Mouse (Mus musculus) spleen, adult 18-20 months (tissue): Measurements from ENCODE around the gene Marcksl1.

Experiments used
- DNase-seq, 2 experiments: peaks; one replicate each; pipeline ENCODE4 v3.0.0; 2022; ENCODE audit warnings: mixed read lengths in 2 of 2

The Marcksl1 gene

DNA sequence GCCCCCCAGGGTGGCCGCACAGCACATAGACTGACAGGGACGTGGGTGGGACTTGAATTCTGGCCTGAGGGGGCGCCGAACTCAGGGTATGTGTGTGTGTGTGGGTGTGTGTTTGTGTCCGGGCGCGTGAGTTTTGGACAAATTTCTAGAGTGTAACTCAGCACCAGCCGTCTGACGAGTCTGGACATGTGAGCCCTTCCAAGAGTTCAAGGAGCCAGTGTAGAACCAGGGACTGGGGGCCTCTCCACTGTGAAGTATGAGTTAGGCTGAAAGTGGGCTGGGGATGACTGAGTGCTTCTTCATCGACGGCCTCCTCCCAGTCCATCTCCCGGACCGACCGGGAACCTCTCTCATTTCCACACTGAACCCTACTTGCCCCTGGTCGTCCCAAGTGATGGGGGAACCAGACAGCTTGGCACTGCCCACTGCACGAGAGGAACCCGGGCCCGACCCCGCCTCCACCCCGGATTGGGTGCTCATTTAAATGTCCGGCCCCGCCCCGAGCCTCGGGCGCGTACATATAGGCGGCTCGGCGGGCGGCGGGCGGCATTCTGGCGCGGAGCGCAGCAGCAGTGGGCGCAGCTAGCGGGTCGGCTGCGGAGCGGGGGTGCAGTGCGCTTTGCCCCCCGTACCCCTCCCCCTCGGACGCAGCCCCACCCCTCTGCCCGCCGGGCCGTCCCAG lies at the start of gene Marcksl1:
Marcksl1 (plus strand) TSS at position 496 of the 682 bp plus-strand sequence.
- DNase-seq, result peak; percentile 81 to 94

DNA sequence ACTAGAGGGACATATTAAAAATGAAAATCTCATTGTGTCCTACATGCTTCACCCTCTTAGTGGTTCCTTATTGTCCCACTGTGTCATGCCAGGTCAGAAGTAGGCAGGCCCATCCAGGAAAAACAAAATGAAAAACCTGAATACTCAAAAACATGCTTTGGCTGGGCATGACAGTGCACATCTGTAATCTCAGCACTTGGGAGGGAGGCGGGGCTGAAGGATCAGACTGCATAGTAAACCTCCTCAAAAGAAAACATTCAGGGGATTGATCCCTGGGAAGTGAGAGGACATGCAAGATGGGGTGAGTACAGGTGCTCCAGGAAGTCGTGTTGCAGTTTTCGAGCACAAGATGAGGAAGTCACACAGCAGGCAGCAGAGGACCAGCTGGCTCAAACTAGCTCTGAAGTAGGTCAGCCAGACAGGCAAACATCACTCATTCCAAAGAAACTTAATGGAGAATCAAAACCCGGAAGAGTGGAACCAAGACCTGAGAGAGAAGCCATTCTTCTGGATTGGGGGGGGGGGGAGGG lies 49.0 kb upstream of the Marcksl1 start:
- DNase-seq, result no peak

DNA sequence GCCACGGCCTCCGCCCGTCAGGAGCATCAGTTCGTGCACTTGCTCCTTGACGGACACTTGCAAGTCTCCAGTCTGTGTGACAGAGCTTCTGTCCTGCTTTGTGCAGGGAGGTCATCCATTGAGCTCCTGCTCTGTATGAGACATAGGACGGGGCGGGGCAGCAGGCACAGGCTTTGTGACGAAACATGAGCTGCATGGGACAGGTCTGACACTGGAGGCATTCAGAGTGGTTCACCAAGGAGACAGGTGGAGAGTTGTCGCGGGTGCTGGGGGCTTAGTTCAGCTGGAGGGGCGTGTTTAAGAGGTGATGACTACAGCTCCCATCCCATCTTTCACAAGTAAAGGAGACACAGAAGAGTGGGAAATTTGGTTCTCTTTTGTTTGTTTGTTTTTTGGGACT lies 37.3 kb upstream of the Marcksl1 start:
- no peak for DNase-seq

DNA sequence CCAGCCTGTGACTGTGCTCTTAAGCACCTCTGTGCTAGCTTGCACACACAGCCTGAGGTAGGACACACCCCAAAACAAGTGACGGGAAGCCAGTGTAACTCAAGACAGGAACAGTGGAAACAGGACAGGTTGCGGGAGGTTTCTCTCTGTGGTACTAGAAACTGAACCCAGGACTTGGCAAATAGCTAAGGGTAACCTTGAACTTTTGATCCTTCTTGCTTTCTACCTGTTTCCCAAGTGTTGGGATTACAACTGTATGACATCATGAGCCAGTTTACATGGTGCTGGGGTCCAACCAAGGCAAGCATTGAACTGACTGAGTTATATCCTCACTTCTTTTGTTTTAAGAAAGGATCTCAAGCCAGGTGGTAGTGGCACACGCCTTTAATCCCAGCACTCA lies 33.5 kb upstream of the Marcksl1 start:
- no peak for DNase-seq

DNA sequence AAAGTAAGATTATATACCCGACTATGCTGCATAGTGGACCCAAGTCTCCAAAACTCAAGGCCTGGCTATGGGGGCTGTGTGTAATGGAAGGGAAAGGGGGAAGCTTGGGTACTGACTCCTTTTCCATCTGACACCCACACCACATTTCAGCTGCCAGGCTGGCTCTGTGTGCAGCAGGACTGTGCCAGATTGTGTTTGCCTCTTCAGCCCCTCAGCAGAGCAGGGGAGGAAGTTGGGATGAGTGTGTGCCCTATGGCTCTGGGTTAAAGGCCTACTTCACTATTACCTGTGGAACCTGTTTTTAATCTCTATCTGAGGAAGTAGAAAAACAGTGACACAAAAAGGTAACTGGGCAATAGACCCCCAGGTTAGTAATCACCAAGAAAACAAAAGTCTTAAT lies 32.3 kb upstream of the Marcksl1 start:
- no peak for DNase-seq

DNA sequence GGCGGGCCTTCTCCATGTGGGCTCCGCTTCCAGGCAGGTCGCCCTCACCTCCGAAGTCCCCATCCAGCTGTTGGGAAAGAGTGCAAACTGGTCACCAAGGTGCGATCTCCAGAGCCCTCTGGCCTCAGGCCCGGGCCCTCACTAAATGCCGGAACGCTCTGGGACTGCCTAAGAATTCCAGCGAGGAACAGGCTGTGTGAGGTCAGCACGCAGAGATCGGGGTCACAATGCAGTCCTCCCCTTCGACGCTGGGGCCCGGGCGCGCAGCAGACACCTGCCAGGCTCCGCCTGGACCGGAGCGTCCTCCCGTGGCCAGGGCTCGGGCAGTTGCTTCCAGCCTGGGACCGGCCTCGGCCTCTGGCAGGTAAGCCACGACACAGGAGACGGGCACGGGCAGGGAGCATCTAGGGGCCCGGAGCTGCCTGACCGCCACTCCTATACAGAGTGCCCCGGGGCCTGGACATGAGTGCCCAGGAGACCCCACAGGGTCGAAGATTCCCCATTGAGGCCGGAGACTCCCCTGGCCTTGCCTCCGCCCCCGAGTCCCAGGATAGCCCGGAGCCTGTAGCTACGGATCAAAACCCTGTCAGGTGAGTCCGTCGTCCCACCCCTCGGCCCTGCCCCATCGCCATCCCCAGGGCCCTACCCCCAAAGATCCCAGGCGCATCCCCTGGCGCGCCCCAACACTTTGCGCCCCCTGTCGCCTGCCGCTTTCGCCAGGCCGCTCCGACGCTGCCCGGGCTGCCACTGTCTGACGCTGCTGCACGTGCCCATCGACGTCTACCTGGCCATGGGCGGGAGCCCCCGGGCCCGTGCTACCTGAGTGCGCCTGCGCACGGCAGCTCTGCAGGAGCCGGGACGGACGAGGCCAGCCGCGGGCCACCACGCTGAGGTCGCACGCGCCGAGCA lies 22.2 kb upstream of the Marcksl1 start, which contains the start of the genes Tssk3 and Fam229a:
Tssk3 (minus strand) TSS at position 51 of the 909 bp plus-strand sequence.
Fam229a (plus strand) TSS at position 219 of the 909 bp plus-strand sequence.
- DNase-seq, result peak; percentile 28 to 37

DNA sequence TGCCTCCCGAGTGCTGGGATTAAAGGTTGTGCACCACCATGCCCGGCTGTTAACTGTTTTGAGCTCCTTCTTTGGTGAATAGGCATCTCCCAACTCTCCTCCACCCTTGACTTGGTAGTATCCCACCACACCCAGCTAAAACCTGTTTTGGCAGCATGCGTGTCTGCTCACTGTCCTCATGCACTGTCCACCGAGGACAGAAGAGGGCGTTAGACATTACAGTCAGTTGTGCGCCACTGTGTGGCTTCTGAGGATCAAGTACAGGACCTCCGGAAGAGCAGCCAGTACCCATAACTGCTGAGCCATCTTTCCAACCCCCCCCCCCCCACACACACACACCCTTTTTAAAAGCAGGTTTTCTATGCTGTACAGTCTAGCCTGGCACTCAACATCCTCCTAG lies 18.7 kb upstream of the Marcksl1 start:
- DNase-seq, result no peak

DNA sequence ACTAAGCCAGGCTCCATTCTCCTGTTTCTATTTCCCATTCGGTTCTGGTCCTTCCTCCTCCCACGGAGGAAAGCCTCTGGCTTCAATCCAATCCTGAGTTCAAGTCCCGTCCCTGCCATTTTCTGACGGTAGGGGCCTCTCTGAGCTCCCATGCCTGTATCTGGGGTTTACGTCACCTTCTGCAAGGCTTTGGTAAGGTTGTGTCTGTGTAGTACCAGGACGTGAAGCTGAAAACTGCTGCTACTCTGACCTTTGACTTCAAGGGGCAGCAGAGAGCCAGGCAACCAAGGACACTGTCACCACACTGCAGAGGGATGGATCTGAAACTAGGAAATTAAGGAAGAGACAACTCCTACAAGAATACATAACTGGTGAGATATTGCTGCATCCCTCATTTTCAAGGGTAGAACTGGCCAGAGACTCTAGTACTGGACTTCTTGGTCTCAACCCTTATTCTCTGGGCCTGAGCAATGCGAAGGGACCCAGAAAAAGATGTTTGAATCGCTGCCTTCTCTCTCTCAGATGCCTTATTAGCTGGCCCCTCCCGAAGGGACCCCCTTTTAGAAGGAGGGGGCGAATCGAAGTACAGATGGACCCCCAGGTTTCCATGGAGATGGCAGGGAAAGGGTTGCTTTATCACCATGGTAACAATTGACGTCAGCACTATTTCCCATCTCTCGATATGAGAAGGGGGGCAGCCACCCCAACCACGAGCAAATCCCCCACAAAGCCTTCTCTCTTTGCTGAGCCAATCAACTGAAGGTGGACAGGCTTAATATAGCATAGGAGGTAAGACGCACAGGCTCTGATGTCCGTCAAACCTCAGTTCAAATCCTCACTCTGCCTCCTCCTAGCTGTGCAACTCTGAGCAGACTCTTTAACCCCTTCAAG lies 17.5 kb upstream of the Marcksl1 start:
- DNase-seq, result no peak

DNA sequence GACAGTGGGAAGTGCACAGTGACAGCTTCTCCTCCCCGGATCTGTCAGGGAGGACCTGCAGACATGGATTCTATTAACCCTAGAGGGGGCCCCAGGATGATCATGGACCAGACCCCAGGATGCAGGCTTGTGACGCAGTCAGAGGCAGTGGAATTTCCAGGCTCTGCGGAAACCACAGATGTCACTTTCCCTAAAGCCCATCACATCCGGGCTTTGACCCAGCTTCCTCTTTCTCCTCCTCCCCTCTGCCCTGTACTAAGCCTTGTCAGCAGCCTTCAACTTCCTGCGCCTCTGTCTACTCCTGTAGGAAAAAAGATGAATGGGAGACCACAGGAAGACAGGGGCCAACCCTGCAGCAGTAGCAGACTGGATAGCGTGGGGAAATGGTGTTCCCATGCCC lies 16.8 kb upstream of the Marcksl1 start:
- peak; percentile 54 to 56 for DNase-seq

DNA sequence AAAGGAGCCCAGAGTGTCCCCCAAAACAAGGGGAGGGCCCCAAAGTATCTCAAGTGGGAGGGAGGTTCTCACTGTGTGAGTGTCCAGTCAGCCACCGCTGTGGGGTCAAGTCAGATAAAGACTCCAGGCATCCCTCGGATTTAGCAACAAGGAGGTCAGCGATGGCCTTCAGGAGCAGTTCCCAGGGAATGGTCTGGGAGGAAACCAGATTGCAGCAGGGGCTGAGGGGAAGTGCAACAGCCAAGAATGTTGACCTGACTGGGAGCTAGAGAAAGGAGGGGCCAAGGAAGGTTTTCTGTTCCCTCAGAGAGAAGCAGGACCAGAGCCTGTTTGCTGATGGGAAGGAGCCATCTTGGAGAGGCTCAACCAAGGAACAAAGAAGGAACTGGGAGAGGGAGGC lies 14.4 kb upstream of the Marcksl1 start:
- no peak for DNase-seq

DNA sequence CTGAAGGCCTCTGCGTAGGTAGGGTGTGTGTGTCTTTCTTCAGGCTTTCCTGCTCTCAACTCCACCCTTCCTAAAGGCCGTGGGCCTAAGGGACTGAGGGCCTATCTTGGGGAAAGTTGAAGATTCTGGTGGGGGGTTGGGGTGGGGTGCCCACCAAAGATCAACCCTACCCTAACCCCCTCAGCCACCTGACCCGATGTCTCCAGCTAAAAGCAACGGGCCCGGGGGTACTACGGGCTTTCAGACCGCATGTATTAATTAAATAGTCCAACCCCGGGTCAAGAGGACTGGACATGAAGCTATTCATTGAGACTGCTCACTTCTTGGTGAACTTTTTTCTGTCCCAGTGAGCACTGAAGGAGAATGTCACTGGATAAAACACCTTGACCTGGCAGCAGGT lies 13.4 kb upstream of the Marcksl1 start:
- DNase-seq, result no peak

DNA sequence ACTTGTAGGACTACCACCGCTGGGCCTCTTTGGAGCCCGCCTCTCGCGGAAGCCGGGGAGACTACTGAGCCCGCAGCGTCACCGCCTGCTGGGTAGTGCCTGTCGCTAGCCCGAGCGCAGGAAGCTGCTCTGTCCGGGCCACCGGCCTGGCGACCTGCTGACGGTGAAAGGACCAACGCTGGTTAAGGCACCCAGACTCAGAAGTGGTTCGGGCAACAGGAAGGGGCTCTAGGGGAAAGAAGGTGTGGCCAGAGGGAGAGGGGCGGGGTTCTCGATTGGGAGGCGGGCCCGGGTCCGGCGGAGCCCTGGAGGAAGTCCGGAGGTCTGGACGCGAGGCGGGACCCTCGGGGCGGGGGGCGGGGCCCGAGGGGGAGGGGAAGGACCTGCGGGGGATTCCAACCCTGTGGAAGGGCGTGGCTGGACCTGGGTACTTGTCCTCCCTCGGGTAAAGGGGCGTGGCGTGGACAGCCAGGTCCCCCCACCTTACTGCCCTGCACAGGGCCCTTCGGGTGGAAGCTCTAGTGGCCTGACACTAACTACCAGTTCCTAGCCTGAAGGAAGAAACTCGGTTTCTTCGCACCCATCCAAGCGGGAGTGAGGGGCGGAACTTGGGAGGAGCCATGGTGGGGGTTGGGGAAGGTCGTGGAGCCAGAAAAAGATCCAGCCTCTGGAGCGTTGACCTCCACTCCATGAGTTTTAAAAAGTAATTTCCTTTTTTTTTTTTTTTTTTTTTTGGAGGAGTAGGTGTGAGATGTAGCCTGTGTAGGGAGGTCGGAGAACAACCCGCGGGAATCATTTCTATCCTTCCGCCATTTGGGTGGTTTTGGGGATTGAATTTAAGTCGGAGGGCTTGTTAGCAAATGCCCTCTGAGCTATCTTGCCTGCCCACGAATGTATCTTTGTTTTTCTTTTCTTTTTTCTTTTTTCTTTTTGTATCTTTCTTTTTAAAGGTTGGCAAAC lies 12.5 kb upstream of the Marcksl1 start:
- DNase-seq, result peak; percentile 90 to 92

DNA sequence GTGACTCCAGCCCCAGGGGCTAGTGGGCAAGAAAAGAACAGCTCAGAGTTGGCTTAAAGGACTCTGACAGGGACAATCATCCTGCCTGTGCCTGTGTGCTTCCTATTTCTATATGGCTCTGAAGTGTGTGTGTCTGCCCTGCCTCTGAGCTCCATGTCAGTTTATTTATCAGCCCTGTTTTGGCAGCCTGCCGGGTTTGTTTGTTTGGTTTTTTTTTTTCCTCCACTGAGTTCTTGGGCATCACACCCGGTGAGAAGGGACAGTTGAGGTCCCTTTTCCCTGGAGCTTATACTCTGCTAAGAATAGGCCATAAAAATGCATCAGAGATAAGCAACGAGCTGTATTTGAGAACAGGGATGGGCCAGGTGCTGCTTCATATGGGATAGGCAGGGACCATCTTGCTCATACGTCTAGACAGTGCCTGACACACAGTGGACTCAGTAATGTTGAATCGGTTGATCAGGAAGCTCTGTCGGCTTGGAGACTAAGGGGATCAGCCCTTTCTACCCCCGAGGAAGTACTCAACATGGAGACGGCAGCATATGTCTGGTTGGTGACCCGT lies 11.0 kb upstream of the Marcksl1 start:
- no peak for DNase-seq

DNA sequence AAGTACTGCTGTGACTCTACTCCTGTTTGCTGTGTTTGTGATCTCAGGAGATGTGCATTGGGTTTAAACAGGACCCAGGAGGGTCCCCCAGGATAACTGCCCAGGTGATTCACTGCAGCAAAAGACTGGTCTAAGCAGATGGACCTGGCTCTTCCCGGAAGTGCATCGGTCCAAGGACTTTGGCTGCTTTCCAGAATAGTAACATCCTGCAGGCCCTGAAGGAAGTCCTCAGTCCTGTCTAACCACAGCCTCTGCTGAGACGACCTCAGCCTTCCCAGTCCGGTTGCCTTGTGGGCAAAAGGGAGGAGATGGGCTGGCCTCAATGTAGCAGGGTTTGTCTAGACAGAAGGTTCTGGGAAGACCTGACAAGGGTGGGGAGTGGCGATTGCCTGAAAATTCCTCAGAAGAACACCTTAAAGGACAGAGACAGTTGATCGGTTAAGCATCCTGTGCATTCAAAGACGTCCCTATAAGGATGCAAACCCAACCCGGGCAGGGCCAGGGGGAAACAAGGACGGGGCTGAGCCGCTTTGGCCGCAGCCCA lies 10.4 kb upstream of the Marcksl1 start:
- no peak for DNase-seq

DNA sequence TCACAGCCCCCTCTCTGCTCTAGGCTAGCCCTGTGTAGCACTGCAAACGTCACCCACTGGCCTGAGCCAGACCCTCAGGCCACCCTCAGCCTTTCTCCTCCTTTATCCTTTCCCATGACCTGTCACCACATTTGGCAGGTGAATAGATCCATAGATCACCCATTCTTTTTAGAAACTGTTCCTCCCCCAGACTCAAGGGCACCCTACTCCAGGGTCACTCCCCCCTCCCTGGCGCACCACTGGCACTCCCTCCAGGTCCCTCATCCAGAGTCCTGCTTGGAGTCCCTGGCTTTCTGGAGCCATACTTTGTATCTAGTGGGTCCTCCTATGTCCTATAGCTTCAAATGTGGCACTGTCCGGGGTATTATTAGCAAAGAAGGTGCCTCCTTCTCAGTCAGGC lies 7.9 kb upstream of the Marcksl1 start:
- DNase-seq, result no peak

DNA sequence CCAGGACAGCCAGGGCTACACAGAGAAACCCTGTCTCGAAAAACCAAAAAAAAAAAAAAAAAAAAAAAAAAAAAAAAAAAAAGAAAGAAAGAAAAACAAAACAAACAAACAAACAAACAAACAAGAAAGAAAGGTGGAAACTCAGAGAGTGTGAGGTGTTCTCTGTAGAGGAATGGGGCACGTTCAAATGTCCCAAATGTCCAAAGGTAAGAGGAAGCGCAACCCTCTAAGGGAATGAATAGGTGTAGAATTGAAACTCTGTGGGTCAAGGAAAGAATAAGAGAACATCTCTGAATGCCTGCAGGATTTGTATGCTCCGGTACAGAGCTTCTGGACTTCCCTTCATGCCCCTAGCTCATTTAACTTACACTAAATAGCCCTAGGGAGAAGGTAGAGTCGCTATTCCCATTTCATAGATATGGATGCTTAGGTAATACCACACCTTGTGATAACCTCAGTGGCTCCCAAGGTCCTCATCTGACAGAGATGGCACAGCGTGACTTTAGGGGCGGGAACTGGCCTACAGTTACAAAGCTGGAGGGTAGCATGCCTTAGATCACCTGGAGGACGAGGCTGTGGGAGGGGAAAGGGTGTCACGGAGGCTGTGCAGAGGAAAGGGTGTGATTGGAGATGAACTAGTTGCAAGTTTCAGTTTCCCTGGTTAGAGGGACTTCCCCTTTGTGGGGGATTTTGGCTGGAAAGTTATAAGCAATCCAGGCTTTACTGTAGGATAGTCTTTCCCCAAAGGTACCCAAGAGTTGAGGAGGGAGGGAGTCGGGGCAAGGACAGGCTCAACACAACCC lies 5.7 kb upstream of the Marcksl1 start:
- no peak for DNase-seq

DNA sequence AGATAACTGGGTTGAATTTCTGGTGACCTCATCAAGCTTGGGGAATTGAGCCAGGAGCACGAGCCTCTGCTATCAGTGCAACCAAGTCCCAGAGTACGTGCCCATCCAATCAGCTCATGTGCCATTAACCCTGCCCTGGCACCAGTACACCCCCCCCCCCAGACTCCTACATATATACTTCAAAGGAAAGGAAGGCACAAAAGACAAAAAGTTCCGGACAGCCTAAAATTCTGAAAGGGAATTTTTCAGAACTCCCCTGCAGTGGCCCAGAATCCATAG lies 5.2 kb upstream of the Marcksl1 start:
- DNase-seq, result no peak

DNA sequence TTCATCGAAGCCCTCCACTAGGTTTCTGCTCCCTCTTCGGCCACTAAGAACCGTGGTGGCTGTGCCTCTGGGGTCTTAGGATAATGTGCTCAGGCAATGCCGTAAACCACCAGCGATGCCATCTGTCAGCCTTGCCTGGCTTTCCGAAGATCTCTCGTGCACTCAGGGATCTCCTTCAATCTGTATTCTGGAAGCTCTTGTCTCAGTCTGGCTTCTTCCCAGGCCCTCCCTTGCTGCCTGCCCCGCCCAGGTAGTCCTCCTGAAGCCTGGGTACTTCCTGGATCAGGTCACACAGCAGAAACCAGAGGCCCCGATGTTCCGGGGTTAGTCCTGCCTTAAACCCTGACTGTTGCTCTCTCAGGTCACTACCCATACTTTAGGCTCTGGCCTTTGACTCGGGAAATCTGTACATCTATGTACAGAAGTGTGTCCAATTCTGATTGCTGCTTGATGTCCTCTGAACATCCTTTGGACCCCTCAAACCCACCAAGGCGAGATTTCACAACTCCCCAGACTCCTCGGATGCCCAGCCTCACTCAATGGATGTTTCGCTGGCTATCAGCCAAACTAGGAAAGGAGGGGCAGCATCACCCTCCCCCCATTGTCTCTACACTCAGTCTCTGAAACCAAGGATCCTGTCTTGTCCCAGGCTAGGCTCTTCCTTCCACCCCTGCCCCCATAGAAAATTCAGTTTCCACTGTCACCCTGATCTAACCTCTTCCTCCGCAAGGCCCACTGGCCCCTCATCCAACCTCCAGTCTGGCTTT lies 4.4 kb upstream of the Marcksl1 start:
- no peak for DNase-seq

DNA sequence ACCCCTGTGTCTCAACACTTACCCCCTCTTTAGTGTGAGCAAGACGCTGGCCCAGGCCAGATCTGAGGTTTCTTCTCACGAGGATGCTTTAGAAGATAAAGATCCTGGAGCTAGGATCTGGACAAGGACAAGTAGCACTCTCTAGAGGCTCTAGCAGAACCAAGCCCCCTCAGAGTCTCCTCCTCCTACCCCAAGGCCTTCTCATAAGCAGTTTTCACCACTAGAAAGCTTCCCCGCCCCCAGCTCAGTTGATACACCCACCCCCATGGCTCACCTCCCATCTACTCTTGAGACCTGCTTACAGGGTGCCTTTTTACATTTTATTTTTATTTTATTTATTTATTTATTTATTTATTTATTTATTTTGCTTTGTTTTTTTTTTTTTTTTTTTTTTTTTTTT lies 3.7 kb upstream of the Marcksl1 start:
- no peak for DNase-seq
